Mouse (Mus musculus): ENCODE measurements around the gene Dact2. TPM values are rescaled to one million over a fixed set of nuclear protein-coding genes. Genes with fewer than 3 reads are reported as not detected.

The Dact2 gene
- polyA plus RNA-seq, 1 experiment from 2014 or later = 1.1 TPM

DNA sequence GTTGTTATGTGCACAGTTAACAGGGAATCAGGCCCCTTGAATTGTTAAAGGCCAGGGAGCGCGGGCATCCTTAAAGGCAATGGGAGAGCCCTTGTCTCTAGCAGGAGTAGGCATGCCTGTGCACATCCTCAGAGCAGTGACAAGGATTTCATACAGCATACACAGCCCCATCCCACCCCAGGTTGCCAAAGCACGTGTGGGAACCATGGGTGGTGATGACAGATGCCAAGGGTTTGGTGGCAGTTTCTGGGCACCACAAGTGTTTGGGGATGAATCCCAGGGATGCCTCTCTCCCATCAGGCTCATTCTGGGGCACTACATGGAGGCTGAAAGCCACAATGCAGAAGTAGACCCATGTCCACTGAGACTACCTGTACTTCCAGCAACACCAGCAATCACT is 29.7 kb downstream of the Dact2 start:
- WGBS = 84% methylated on average over 3 of the region's 3 CpGs
- Histone ChIP-seq H3K4me3 (ENCODE audit: low read depth, low read length) (no peak overlapping the region), H3K9me3 (ENCODE audit: control insufficient read depth, low read length) (no peaks in the 10 kb centered on the region), H3K27me3 (ENCODE audit: control insufficient read depth, insufficient read depth, low read length) (no peaks in the 10 kb centered on the region), H3K27ac (ENCODE audit: low read depth, low read length) (no peak overlapping the region), H3K4me2 (ENCODE audit: low read depth) (no peak overlapping the region), H3K9ac (ENCODE audit: low read length) (no peak overlapping the region), H3K4me1 (ENCODE audit: control insufficient read depth, insufficient read depth, low read length) (0 out of 2 replicates have a peak, but pooled peaks cover 5% of the 10 kb centered on the region), H3K36me3 (ENCODE audit: control insufficient read depth, insufficient read depth, low read length) (no peaks in the 10 kb centered on the region)
- ATAC-seq (ENCODE audit: insufficient read depth, low FRiP score, low TSS enrichment) (no peak), DNase-seq (ENCODE audit: low spot score) (no peak)

DNA sequence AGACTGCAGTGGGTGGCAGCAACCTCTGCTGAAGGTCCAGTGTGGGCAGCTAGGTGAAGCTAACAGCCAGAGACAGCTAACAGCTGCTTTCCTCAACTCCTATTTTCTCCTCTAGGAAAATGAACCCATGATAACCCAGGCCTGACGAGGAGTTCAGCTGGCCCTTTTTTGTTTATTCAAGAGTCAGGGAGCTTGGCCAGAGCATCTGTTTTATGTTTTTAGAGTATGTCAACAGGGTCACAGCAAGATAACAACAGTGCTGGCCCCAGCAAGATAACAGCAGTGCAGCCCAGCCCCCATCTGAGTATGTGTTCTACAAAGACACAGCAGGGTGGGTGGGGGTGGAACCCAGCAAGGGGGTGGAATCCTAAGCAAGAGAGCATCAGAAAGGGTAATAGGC is 30.6 kb downstream of the Dact2 start:
- no peak for ATAC-seq (ENCODE audit: insufficient read depth, low FRiP score, low TSS enrichment)
- Histone ChIP-seq H3K27ac (ENCODE audit: low read depth, low read length) (no peak overlapping the region), H3K4me2 (ENCODE audit: low read depth) (no peak overlapping the region), H3K27me3 (ENCODE audit: control insufficient read depth, insufficient read depth, low read length) (no peaks in the 10 kb centered on the region), H3K9me3 (ENCODE audit: control insufficient read depth, low read length) (no peaks in the 10 kb centered on the region), H3K36me3 (ENCODE audit: control insufficient read depth, insufficient read depth, low read length) (no peaks in the 10 kb centered on the region), H3K9ac (ENCODE audit: low read length) (no peak overlapping the region), H3K4me1 (ENCODE audit: control insufficient read depth, insufficient read depth, low read length) (0 out of 2 replicates have a peak, but pooled peaks cover 5% of the 10 kb centered on the region), H3K4me3 (ENCODE audit: low read depth, low read length) (no peak overlapping the region)
- WGBS = 24% methylated on average over 1 of the region's 1 CpGs
- DNase-seq (ENCODE audit: low spot score) = no peak

DNA sequence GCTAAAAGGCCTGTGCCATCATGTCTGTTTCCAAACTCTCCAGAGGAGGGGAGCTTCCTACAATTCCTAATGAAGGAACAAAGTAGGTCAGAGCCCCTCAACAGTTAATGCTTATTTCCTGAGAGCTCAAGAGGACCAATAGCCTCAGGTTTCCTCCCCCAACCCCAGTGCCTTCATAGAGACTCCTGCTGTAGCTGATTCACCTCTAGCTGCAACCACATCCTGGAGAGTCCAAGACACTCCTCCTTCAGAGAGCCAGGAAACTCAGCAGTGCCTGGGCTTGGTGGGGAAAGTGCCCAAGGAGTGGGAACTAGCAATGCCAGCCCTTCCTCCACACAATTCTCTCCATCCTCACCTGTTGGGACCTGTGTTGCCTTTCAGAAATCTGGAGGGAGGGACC is 31.4 kb downstream of the Dact2 start:
- ATAC-seq (ENCODE audit: insufficient read depth, low FRiP score, low TSS enrichment) (no peak), DNase-seq (ENCODE audit: low spot score) (no peak)
- Histone ChIP-seq H3K4me1 (ENCODE audit: control insufficient read depth, insufficient read depth, low read length) (0 out of 2 replicates have a peak, but pooled peaks cover 5% of the 10 kb centered on the region), H3K27ac (ENCODE audit: low read depth, low read length) (no peak overlapping the region), H3K9ac (ENCODE audit: low read length) (no peak overlapping the region), H3K4me3 (ENCODE audit: low read depth, low read length) (no peak overlapping the region), H3K9me3 (ENCODE audit: control insufficient read depth, low read length) (no peaks in the 10 kb centered on the region), H3K4me2 (ENCODE audit: low read depth) (no peak overlapping the region), H3K27me3 (ENCODE audit: control insufficient read depth, insufficient read depth, low read length) (no peaks in the 10 kb centered on the region), H3K36me3 (ENCODE audit: control insufficient read depth, insufficient read depth, low read length) (no peaks in the 10 kb centered on the region)

DNA sequence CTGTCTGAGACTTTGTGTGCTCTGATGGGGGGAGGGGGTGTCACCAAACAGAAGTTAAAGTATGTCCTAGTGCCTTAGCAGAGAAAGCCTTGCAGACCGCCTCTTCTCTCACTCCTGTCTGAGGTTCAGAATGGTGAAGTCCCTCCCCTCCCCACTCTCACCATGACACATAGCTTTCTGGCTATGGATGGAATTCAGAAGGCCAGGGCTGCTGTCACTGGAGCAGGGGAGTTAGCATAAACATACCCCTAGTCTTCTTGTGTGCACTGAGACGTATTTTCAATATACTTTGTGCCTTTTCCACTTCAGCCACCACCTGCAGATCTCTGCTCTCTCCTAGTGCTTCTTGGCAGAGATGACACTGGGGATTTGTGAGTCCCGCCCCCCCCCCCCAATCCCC is 31.9 kb downstream of the Dact2 start:
- H3K4me3 ChIP-seq (ENCODE audit: low read depth, low read length) = no peak overlapping the region
- no peak overlapping the region for H3K27ac ChIP-seq (ENCODE audit: low read depth, low read length)
- H3K27me3 ChIP-seq (ENCODE audit: control insufficient read depth, insufficient read depth, low read length) = no peaks in the 10 kb centered on the region
- no peak for ATAC-seq (ENCODE audit: insufficient read depth, low FRiP score, low TSS enrichment)
- no peak overlapping the region for H3K9ac ChIP-seq (ENCODE audit: low read length)
- 58% methylated on average over 3 of the region's 3 CpGs for WGBS
- no peak for DNase-seq (ENCODE audit: low spot score)
- H3K4me2 ChIP-seq (ENCODE audit: low read depth) = no peak overlapping the region
- H3K36me3 ChIP-seq (ENCODE audit: control insufficient read depth, insufficient read depth, low read length) = no peaks in the 10 kb centered on the region
- H3K9me3 ChIP-seq (ENCODE audit: control insufficient read depth, low read length) = no peaks in the 10 kb centered on the region
- H3K4me1 ChIP-seq (ENCODE audit: control insufficient read depth, insufficient read depth, low read length) = 0 out of 2 replicates have a peak, but pooled peaks cover 5% of the 10 kb centered on the region

DNA sequence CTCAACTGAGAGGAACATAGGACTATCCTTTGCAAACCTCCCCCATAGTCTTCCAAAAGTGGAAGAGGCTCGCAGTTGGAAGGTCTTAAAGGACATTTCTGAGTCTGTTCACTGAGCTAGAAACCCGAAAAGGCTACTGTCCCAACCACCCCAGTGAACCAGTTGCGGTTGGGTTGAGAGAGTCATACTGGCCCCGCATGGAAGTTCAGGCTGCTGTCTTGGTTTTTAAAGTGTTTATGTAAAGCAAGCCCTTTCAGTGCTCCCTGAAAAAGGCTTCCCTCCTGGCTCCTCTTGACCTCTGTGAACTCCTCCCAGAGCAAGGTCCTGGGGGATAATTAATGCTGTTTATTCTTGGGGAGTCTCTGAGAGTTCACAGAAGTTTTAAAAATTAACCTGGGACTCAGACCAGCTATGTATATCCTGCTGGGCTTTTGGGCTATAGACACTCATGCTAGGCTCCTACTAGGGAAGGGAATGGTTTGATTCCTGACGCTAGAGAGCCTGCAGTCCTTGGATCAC is 33.1 kb downstream of the Dact2 start:
- DNase-seq (ENCODE audit: low spot score) = no peak

DNA sequence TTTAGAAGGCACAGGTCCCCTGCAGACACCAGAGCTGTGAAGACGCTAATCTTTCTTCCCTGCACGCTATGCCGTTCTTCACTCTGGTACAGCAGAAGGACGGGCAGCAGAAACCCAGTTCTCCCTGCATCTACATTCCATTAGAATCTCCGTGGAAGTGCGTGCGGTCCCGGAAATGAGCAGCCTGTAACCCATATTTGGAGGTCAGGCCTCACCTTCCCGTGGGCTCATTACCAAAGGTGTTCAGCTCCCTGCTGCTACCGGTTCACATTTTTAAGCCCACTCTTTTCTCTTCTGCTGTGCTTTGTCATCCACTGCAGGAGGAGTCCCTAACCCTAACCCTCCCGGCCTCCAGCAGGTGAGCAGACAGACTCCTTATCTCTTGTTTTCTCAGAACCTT is 34.7 kb downstream of the Dact2 start:
- H3K4me1 ChIP-seq (ENCODE audit: control insufficient read depth, insufficient read depth, low read length) = peaks cover 9% of the 10 kb centered on the region; the same call in 1 of the 2 replicates
- H3K9me3 ChIP-seq (ENCODE audit: control insufficient read depth, low read length) = no peaks in the 10 kb centered on the region
- WGBS = 72% methylated on average over 11 of the region's 11 CpGs

More for the DNA sequence above, 33.1 kb downstream of the Dact2 start:
- Histone ChIP-seq H3K27ac (ENCODE audit: low read depth, low read length) (no peak overlapping the region), H3K27me3 (ENCODE audit: control insufficient read depth, insufficient read depth, low read length) (no peaks in the 10 kb centered on the region), H3K4me1 (ENCODE audit: control insufficient read depth, insufficient read depth, low read length) (0 out of 2 replicates have a peak, but pooled peaks cover 5% of the 10 kb centered on the region), H3K9ac (ENCODE audit: low read length) (no peak overlapping the region), H3K36me3 (ENCODE audit: control insufficient read depth, insufficient read depth, low read length) (no peaks in the 10 kb centered on the region), H3K4me2 (ENCODE audit: low read depth) (no peak overlapping the region), H3K9me3 (ENCODE audit: control insufficient read depth, low read length) (no peaks in the 10 kb centered on the region), H3K4me3 (ENCODE audit: low read depth, low read length) (no peak overlapping the region)
- no peak for ATAC-seq (ENCODE audit: insufficient read depth, low FRiP score, low TSS enrichment)
- 45% methylated on average over 5 of the region's 5 CpGs for WGBS

DNA sequence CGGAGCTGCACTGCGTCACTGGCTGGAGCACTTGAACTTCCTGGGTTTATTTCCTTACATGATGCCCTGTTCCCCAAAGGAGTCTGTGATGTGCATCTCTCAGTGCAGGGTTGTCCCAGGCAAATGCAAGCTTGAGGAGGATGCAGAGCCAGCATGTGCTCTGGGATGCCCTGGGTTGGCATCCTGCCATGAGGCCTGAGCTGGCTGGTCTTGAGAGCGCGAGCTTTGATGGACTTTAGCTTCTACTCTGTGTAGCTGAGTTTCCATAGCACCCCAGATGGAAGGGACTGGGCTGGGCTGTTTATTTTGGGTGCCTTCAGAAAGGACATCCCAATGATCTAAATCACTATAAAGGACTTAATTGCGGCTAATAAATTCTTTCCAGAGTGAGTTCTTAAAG is 36.5 kb downstream of the Dact2 start:
- H3K27ac ChIP-seq (ENCODE audit: low read depth, low read length) = no peak overlapping the region
- ATAC-seq (ENCODE audit: insufficient read depth, low FRiP score, low TSS enrichment) (no peak), DNase-seq (ENCODE audit: low spot score) (no peak)
- H3K9me3 ChIP-seq (ENCODE audit: control insufficient read depth, low read length) = no peaks in the 10 kb centered on the region
- H3K4me2 ChIP-seq (ENCODE audit: low read depth) = no peak overlapping the region
- H3K9ac ChIP-seq (ENCODE audit: low read length) = no peak overlapping the region
- peaks cover 4% of the 10 kb centered on the region; the same call in 1 of the 2 replicates for H3K4me1 ChIP-seq (ENCODE audit: control insufficient read depth, insufficient read depth, low read length)
- H3K36me3 ChIP-seq (ENCODE audit: control insufficient read depth, insufficient read depth, low read length) = no peaks in the 10 kb centered on the region
- 52% methylated on average over 5 of the region's 5 CpGs for WGBS
- H3K27me3 ChIP-seq (ENCODE audit: control insufficient read depth, insufficient read depth, low read length) = no peaks in the 10 kb centered on the region
- H3K4me3 ChIP-seq (ENCODE audit: low read depth, low read length) = no peak overlapping the region

More for the DNA sequence above, 34.7 kb downstream of the Dact2 start:
- Histone ChIP-seq H3K27ac (ENCODE audit: low read depth, low read length) (no peak overlapping the region), H3K36me3 (ENCODE audit: control insufficient read depth, insufficient read depth, low read length) (no peaks in the 10 kb centered on the region), H3K4me3 (ENCODE audit: low read depth, low read length) (no peak overlapping the region), H3K27me3 (ENCODE audit: control insufficient read depth, insufficient read depth, low read length) (no peaks in the 10 kb centered on the region), H3K9ac (ENCODE audit: low read length) (no peak overlapping the region), H3K4me2 (ENCODE audit: low read depth) (no peak overlapping the region)
- ATAC-seq (ENCODE audit: insufficient read depth, low FRiP score, low TSS enrichment) = no peak
- DNase-seq (ENCODE audit: low spot score) = no peak

DNA sequence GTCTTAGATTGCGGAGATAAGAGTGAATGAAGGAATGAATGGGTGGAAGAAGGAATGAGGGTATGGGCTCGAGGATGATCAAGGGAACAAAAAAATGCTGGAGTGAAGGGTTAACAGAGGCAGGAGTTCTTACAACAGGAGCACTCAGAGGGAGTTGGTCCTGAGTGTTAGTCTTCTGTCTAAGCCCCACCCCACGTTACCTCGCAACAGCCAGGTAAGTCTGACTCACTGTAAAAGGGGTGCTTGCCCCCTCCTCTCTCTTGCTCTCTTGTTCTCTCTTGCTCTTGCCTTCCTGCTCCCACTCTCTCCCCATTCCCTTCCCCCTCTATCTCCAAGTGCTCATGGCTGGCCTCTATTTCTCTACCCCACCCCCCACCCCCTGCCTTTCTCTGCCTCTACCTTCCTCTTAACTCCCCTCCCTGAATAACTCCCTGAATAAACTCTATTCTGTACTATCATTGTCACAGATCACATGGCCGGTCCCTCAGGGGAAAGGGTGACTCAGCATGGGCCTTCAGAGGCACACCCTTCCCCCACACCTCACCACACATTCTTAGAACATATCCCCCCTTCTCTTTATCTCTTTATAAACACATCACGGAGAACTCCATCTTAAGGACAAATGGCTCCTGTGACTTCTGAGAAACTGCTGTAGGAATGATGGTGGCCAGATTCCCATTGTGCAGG is 37.2 kb downstream of the Dact2 start:
- H3K27me3 ChIP-seq (ENCODE audit: control insufficient read depth, insufficient read depth, low read length) = no peaks in the 10 kb centered on the region
- ATAC-seq (ENCODE audit: insufficient read depth, low FRiP score, low TSS enrichment) (no peak), DNase-seq (ENCODE audit: low spot score) (no peak)
- no peak overlapping the region for H3K4me3 ChIP-seq (ENCODE audit: low read depth, low read length)
- WGBS = 72% methylated on average over 6 of the region's 6 CpGs
- H3K27ac ChIP-seq (ENCODE audit: low read depth, low read length) = no peak overlapping the region
- peaks cover 4% of the 10 kb centered on the region; the same call in 1 of the 2 replicates for H3K4me1 ChIP-seq (ENCODE audit: control insufficient read depth, insufficient read depth, low read length)
- no peak overlapping the region for H3K9ac ChIP-seq (ENCODE audit: low read length)
- H3K4me2 ChIP-seq (ENCODE audit: low read depth) = no peak overlapping the region
- no peaks in the 10 kb centered on the region for H3K36me3 ChIP-seq (ENCODE audit: control insufficient read depth, insufficient read depth, low read length)
- no peaks in the 10 kb centered on the region for H3K9me3 ChIP-seq (ENCODE audit: control insufficient read depth, low read length)

All from neural tube, embryonic 11.5 days (tissue).